Mouse (Mus musculus): ENCODE measurements around the gene Pirb. TPM values are rescaled to one million over a fixed set of nuclear protein-coding genes. Genes with fewer than 3 reads are reported as not detected.
"Not testable (repeated sequence)": the region's sequence is repeated elsewhere in the genome, so short reads cannot be mapped to it uniquely, and the experiment has no call there.

Gene Pirb
- polyA plus RNA-seq (2014; fragmentation: Nextera tagmentation; extraction: Ambion mirVana): 0.19 and 0.87 TPM in 2 replicates

DNA sequence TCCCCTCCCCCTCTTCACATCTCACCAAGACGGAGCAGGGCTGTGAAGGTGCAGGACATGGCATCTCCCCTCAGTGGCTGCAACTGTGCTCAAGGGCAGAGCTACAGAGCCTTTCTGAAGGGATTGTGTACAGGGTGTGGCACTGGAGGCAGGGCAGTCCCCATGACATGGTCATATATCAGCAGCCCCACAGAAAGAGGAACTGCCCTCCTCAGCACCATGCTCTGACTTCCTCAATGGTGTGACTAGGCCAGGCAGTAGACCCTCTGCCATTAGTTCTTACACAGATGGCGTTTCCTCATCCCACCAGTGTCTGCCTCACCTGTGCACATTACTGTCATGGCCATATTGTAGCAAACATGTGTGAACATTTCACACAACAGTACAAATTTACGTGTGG is at the start of gene Pirb:
TSS of gene Pirb (minus strand) at position 124 of the 400 bp plus-strand sequence.
- 88% methylated on average over 1 of the region's 3 CpGs for WGBS
- H3K27me3 ChIP-seq (ENCODE audit: control insufficient read depth, insufficient read depth, low read length): not testable (repeated sequence)

DNA sequence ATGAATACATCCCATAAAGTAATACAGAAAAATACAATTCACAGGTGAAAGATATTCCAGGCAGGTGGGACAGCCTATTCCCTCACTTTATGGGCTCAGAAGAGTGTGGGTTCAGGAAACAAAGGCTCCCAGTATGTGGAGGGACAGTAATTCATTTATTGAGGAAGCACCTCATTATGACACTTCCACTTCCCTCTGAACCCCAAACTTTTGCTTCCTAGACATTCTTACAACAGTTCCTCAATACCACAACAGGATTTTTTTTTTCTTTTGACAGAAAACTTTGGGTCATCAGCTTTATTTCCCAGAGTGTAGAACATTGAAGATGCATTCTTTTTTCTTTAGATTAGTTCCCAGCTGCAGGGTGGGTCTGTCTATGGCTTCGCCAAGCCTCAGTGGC is 12.5 kb upstream of the Pirb start:
- H3K27ac ChIP-seq (ENCODE audit: low read depth, low read length); H3K9me3 ChIP-seq (ENCODE audit: control insufficient read depth, low read length); H3K4me2 ChIP-seq (replicated peaks; ENCODE audit: low read depth, low read length); ATAC-seq (ENCODE audit: low FRiP score, low TSS enrichment); H3K27me3 ChIP-seq (ENCODE audit: control insufficient read depth, insufficient read depth, low read length); H3K4me3 ChIP-seq (ENCODE audit: low read length); H3K4me1 ChIP-seq (ENCODE audit: control insufficient read depth, insufficient read depth, low read length); H3K9ac ChIP-seq (ENCODE audit: low read depth, low read length); H3K36me3 ChIP-seq (ENCODE audit: control insufficient read depth, insufficient read depth, low read length): not testable (repeated sequence)
- WGBS: no CpG with 5 or more reads among the region's 1 CpGs

More for the DNA sequence above, at the start of gene Pirb:
- H3K4me3 ChIP-seq (ENCODE audit: low read length); H3K9me3 ChIP-seq (ENCODE audit: control insufficient read depth, low read length); H3K36me3 ChIP-seq (ENCODE audit: control insufficient read depth, insufficient read depth, low read length); H3K4me2 ChIP-seq (replicated peaks; ENCODE audit: low read depth, low read length); H3K4me1 ChIP-seq (ENCODE audit: control insufficient read depth, insufficient read depth, low read length); ATAC-seq (ENCODE audit: low FRiP score, low TSS enrichment); H3K9ac ChIP-seq (ENCODE audit: low read depth, low read length); H3K27ac ChIP-seq (ENCODE audit: low read depth, low read length): not testable (repeated sequence)

DNA sequence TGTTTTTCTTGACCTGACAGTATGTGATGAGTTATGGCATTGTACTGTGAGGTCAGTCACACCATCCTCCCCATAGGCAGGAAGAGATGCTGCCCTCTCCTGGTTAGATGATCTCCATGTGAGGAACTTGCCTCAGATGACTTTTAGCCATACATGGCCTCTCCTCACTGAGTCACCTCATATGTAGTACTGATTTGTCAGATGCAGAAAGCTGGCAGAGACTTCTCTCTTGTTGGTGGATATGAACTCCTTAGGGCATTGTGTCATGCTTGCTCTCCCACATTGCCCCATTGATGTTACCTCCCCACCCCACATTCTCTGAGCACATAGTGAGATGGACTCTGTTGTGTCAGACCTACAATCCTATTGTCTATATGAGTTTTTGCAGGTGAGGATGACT is 5.3 kb upstream of the Pirb start:
- H3K9ac ChIP-seq (ENCODE audit: low read depth, low read length); H3K27ac ChIP-seq (ENCODE audit: low read depth, low read length); H3K9me3 ChIP-seq (ENCODE audit: control insufficient read depth, low read length); H3K4me3 ChIP-seq (ENCODE audit: low read length); H3K27me3 ChIP-seq (ENCODE audit: control insufficient read depth, insufficient read depth, low read length); ATAC-seq (ENCODE audit: low FRiP score, low TSS enrichment); H3K4me2 ChIP-seq (replicated peaks; ENCODE audit: low read depth, low read length); H3K4me1 ChIP-seq (ENCODE audit: control insufficient read depth, insufficient read depth, low read length); H3K36me3 ChIP-seq (ENCODE audit: control insufficient read depth, insufficient read depth, low read length): not testable (repeated sequence)

DNA sequence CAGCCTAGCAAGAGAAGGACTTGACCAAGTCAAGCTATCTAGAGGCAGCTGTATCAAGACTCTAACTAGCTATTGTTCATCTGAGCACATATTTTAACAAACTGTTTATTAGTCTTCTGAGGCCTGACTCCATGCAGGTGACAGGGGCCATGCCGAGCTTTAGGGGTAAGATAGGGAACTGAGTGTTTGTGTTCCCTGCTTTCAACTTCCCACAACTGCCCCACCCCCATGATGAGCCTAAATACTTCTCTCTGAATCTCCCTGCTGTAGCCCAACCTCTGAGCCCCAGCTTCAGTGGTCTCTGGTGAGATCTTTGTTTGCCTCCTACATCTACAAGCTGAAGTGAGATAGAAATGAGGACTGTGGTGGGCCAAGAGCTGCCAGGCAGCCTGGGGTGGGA is 4.9 kb downstream of the Pirb start:
- Histone ChIP-seq H3K9me3 (ENCODE audit: control insufficient read depth, low read length) (no peaks in the 10 kb centered on the region), H3K4me1 (ENCODE audit: control insufficient read depth, insufficient read depth, low read length) (no peaks in the 10 kb centered on the region), H3K27me3 (ENCODE audit: control insufficient read depth, insufficient read depth, low read length) (no peaks in the 10 kb centered on the region), H3K27ac (ENCODE audit: low read depth, low read length) (no peak overlapping the region), H3K36me3 (ENCODE audit: control insufficient read depth, insufficient read depth, low read length) (no peaks in the 10 kb centered on the region), H3K9ac (ENCODE audit: low read depth, low read length) (no peak overlapping the region), H3K4me2 (replicated peaks; ENCODE audit: low read depth, low read length) (no peak overlapping the region), H3K4me3 (ENCODE audit: low read length) (no peak overlapping the region)
- ATAC-seq (ENCODE audit: low FRiP score, low TSS enrichment): no peak
- 57% methylated on average over 1 of the region's 1 CpGs for WGBS

DNA sequence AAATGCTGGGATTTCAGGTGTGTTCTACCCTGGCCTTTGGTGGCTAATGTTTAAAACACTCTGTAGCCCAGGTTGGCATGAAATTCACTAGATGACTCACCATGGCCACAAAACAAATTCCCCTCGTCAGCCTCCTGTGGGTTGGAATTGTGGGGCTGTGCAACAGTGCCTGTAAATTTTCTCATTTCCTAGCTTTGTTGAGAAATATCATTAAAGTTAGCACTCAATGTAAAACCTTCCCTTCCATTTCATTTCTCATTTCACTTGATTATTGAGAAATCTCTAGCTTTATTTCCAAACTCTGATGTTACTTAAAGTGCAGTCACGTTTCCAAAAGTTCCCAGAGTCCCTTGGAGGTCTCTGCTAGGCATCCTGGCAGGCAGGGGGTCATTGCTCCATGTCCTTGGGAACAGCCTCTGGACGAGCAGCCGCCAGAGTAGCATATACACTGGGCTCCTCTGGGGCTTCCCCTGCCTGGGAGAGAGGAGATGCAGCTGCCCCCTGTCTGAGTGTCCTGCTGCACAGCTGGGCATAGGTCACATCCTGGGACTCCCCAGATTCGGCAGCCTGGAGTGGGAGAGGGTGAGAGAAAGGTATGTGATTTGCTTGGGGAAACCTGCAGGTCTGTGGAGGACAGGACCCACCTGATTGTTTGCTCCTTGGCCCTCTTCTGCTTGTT is 7.8 kb downstream of the Pirb start:
- Histone ChIP-seq H3K4me3 (ENCODE audit: low read length) (no peak overlapping the region), H3K9ac (ENCODE audit: low read depth, low read length) (no peak overlapping the region), H3K27ac (ENCODE audit: low read depth, low read length) (no peak overlapping the region), H3K27me3 (ENCODE audit: control insufficient read depth, insufficient read depth, low read length) (no peaks in the 10 kb centered on the region), H3K36me3 (ENCODE audit: control insufficient read depth, insufficient read depth, low read length) (peaks cover 6% of the 10 kb centered on the region), H3K4me1 (ENCODE audit: control insufficient read depth, insufficient read depth, low read length) (no peaks in the 10 kb centered on the region), H3K9me3 (ENCODE audit: control insufficient read depth, low read length) (no peaks in the 10 kb centered on the region), H3K4me2 (replicated peaks; ENCODE audit: low read depth, low read length) (no peak overlapping the region)
- 38% methylated on average over 5 of the region's 5 CpGs for WGBS
- no peak for ATAC-seq (ENCODE audit: low FRiP score, low TSS enrichment)

DNA sequence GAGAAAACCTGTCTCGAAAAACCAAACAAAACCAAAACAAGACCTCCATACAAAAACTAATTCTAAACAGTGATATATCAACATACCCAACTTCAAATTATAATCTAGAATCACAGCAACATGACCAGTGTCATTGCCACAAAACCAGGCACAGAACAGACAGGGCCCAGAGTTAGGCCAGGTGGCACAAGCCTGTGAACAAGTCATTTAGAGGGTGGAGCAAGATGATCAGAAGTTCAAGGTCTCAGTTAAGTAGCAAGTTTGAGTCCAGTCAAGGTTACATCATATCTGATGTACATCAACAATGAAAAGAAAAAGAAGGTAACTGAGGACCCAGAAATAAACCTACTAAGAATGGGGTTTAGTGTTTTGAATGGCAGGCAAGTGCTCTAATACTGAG is 11.2 kb downstream of the Pirb start:
- Histone ChIP-seq H3K4me3 (ENCODE audit: low read length) (no peak overlapping the region), H3K4me2 (replicated peaks; ENCODE audit: low read depth, low read length) (no peak overlapping the region), H3K36me3 (ENCODE audit: control insufficient read depth, insufficient read depth, low read length) (peaks cover 26% of the 10 kb centered on the region), H3K27me3 (ENCODE audit: control insufficient read depth, insufficient read depth, low read length) (no peaks in the 10 kb centered on the region), H3K27ac (ENCODE audit: low read depth, low read length) (no peak overlapping the region), H3K9me3 (ENCODE audit: control insufficient read depth, low read length) (no peaks in the 10 kb centered on the region), H3K4me1 (ENCODE audit: control insufficient read depth, insufficient read depth, low read length) (peaks cover 3% of the 10 kb centered on the region; the same call in 1 of the 2 replicates), H3K9ac (ENCODE audit: low read depth, low read length) (no peak overlapping the region)
- 70% methylated on average over 1 of the region's 1 CpGs for WGBS
- no peak for ATAC-seq (ENCODE audit: low FRiP score, low TSS enrichment)

DNA sequence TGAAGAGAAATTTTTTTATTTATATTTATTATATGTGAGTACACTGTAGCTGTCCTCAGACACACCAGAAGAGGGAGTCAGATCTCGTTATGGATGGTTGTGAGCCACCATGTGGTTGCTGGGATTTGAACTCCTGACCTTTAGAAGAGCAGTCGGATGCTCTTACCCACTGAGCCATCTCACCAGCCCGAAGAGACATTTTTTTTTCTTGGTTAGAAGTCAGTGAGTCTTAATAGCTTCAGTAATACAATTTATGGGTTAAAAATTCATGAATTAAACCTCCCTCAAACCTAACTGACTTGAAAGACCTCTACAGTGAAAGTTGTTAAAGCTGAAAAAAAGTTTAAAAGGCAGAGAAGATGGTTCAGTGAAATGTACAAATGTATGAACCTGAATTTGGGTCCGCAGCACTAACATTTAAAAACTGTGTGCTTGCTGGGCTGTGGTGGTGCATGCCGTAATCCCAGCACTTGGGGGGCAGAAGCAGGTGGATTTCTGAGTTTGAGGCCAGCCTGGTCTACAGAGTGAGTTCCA is 11.7 kb downstream of the Pirb start:
- not testable (repeated sequence) for H3K27ac ChIP-seq (ENCODE audit: low read depth, low read length); H3K4me3 ChIP-seq (ENCODE audit: low read length); H3K4me2 ChIP-seq (replicated peaks; ENCODE audit: low read depth, low read length); H3K27me3 ChIP-seq (ENCODE audit: control insufficient read depth, insufficient read depth, low read length); H3K9ac ChIP-seq (ENCODE audit: low read depth, low read length); H3K9me3 ChIP-seq (ENCODE audit: control insufficient read depth, low read length); H3K4me1 ChIP-seq (ENCODE audit: control insufficient read depth, insufficient read depth, low read length); ATAC-seq (ENCODE audit: low FRiP score, low TSS enrichment)
- peaks cover 26% of the 10 kb centered on the region for H3K36me3 ChIP-seq (ENCODE audit: control insufficient read depth, insufficient read depth, low read length)
- WGBS: 25% methylated on average over 5 of the region's 5 CpGs

DNA sequence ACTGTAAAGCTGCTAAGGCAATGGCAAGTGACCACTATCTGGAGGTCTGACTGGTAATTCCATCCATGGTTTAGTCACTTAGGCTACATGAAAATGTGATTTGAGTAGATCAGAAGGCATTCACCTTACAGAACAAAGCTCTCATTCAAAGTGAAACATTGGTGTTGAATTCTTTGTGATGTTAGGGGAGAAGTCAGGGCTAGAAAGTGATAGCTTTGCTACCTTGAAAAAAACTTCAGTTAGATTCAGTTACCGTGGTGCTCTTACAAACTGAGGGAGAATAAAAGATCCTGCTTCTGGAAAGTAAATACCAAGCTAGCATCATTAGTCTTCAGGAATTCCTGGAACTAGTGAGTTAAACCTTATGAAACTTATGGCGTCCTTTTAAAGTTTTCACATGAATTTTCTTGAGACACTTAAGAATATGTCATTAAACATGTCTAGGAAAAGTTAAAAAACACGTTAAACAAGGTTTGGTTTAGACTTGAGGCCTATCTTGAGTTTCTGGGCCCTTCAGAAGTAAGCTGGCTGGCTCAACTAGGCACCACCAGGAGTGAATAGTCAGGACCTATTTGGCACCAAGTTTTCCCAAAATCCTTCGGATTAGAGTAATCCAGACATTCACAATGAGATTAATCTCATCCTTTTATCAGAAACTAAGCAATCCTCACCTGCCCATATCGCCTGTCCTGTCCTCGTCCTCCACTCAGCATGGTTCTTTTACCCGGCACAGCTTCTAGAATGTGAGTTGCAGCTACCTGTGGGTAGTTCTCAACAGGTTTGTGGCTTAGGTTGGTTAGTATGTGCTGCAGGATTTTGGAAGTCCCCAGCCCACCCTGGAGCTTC is 12.4 kb downstream of the Pirb start:
- WGBS: 40% methylated on average over 7 of the region's 7 CpGs

DNA sequence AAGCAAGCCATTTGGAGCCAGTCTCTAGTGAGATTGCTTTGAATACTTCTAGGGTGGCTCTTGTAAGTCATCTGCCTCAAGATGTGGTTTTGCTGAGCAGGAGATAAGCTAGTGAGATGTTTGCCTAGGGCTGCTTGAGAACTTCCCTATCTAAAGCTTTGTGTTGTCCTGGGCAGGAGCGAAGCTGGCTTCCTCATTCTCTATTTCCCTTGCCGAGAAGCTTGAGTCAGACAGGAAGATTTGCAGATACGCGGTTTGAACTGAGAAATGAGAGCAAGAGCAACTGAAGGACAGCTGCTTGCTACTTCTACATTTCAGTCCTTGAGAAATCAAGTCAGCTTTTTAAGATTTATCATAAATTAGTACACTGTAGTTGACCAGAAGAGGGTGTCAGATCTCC is 13.2 kb downstream of the Pirb start:
- no peaks in the 10 kb centered on the region for H3K9me3 ChIP-seq (ENCODE audit: control insufficient read depth, low read length)
- peaks cover 3% of the 10 kb centered on the region; the same call in 1 of the 2 replicates for H3K4me1 ChIP-seq (ENCODE audit: control insufficient read depth, insufficient read depth, low read length)
- H3K4me2 ChIP-seq (replicated peaks; ENCODE audit: low read depth, low read length): no peak overlapping the region
- H3K27me3 ChIP-seq (ENCODE audit: control insufficient read depth, insufficient read depth, low read length): no peaks in the 10 kb centered on the region
- H3K9ac ChIP-seq (ENCODE audit: low read depth, low read length): no peak overlapping the region
- no peak overlapping the region for H3K27ac ChIP-seq (ENCODE audit: low read depth, low read length)
- 74% methylated on average over 4 of the region's 4 CpGs for WGBS
- H3K36me3 ChIP-seq (ENCODE audit: control insufficient read depth, insufficient read depth, low read length): peaks cover 26% of the 10 kb centered on the region
- no peak for ATAC-seq (ENCODE audit: low FRiP score, low TSS enrichment)
- H3K4me3 ChIP-seq (ENCODE audit: low read length): no peak overlapping the region; the same call in 1 of the 2 replicates

More for the DNA sequence above, 12.4 kb downstream of the Pirb start:
- Histone ChIP-seq H3K9me3 (ENCODE audit: control insufficient read depth, low read length) (no peaks in the 10 kb centered on the region), H3K4me2 (replicated peaks; ENCODE audit: low read depth, low read length) (no peak overlapping the region), H3K9ac (ENCODE audit: low read depth, low read length) (no peak overlapping the region), H3K4me3 (ENCODE audit: low read length) (no peak overlapping the region), H3K4me1 (ENCODE audit: control insufficient read depth, insufficient read depth, low read length) (peaks cover 3% of the 10 kb centered on the region; the same call in 1 of the 2 replicates), H3K27ac (ENCODE audit: low read depth, low read length) (no peak overlapping the region), H3K27me3 (ENCODE audit: control insufficient read depth, insufficient read depth, low read length) (no peaks in the 10 kb centered on the region), H3K36me3 (ENCODE audit: control insufficient read depth, insufficient read depth, low read length) (peaks cover 26% of the 10 kb centered on the region)
- no peak for ATAC-seq (ENCODE audit: low FRiP score, low TSS enrichment)
